Mouse (Mus musculus): Measurements from ENCODE around the gene Ddit4. TPM values are rescaled to one million over a fixed set of nuclear protein-coding genes. Genes with fewer than 3 reads are reported as not detected.

The Ddit4 gene
- polyA plus RNA-seq, 1 experiment: 38.3 TPM

DNA sequence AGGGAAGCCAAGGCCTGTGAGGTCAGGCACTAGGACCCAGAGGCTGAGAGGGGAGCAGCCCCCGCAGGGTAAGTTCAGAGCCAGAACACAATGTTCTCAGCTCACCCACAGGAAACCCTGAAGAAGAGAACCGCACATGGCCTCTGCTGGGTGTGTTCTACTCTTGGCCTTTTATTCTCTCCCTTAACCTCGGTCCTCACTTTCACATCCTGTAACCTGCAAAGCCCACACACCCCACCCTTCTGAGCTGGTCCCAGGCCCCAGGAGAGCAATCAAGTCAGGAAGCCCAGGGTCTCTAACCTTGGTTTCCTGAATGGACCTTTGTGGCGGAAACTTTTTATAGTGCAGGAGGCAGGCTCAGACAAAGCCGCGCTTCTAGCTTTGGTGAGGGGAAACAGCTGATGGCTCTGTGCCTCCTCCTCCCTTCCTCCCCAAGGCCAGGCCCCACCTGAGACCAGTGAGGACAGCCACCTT, 22.6 kb upstream of the Ddit4 start:
- Histone ChIP-seq H3K4me3 (ENCODE audit: insufficient read depth, low read length) (no peak overlapping the region), H3K4me1 (ENCODE audit: control insufficient read depth, insufficient read depth, low read length) (peaks cover 17% of the 10 kb centered on the region), H3K27ac (ENCODE audit: insufficient read depth, low read length) (peak overlapping the region; percentile 64)
- no peak for TF ChIP-seq POLR2A (IDR thresholded peaks at IDR 0.05; ENCODE audit: extremely low read depth, insufficient read depth, low read length)
- no peak for TF ChIP-seq CTCF (IDR thresholded peaks at IDR 0.05; ENCODE audit: extremely low read depth, insufficient read depth, low read length)

GRCm38 (mm10) chr10:59973400-59973799, 21.8 kb upstream of the Ddit4 start:
- Histone ChIP-seq H3K4me1 (ENCODE audit: control insufficient read depth, insufficient read depth, low read length) (peaks cover 14% of the 10 kb centered on the region), H3K27ac (ENCODE audit: insufficient read depth, low read length) (peak overlapping the region; percentile 33; the same call in 1 of the 2 replicates), H3K4me3 (ENCODE audit: insufficient read depth, low read length) (no peak overlapping the region)
- TF ChIP-seq POLR2A (IDR thresholded peaks at IDR 0.05; ENCODE audit: extremely low read depth, insufficient read depth, low read length) (no peak), CTCF (IDR thresholded peaks at IDR 0.05; ENCODE audit: extremely low read depth, insufficient read depth, low read length) (no peak)

- no peak for TF ChIP-seq CTCF (IDR thresholded peaks at IDR 0.05; ENCODE audit: extremely low read depth, insufficient read depth, low read length)
- no peak for TF ChIP-seq POLR2A (IDR thresholded peaks at IDR 0.05; ENCODE audit: extremely low read depth, insufficient read depth, low read length)
- Histone ChIP-seq H3K27ac (ENCODE audit: insufficient read depth, low read length) (no peak overlapping the region), H3K4me1 (ENCODE audit: control insufficient read depth, insufficient read depth, low read length) (peaks cover 11% of the 10 kb centered on the region), H3K4me3 (ENCODE audit: insufficient read depth, low read length) (no peak overlapping the region)
Measured at GRCm38 (mm10) chr10:59972999-59973398, 21.4 kb upstream of the Ddit4 start.

DNA sequence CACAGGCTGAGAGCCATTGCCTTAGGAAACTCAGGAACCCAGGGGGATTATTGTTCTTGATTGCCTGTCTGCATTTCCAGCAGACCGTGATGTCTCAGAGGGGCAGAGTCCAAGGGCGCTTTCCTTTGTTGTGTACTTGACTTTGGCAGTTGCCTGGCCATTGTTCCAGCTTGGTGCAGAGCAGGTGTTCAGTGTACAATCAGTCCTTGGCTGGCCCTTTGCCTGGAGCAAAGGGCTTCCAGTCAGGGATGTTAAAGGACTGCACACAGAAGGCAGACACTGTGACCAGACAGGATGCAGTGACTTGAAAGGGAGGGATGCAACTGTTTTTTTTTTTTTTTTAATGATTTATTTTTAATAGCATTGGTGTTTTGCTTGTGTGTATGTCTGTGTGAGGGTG, 20.9 kb upstream of the Ddit4 start:
- H3K4me1 ChIP-seq (ENCODE audit: control insufficient read depth, insufficient read depth, low read length): peaks cover 8% of the 10 kb centered on the region
- H3K4me3 ChIP-seq (ENCODE audit: insufficient read depth, low read length): no peak overlapping the region
- TF ChIP-seq CTCF (IDR thresholded peaks at IDR 0.05; ENCODE audit: extremely low read depth, insufficient read depth, low read length): no peak
- H3K27ac ChIP-seq (ENCODE audit: insufficient read depth, low read length): no peak overlapping the region

GRCm38 (mm10) chr10:59971813-59972212, 20.2 kb upstream of the Ddit4 start:
- Histone ChIP-seq H3K27ac (ENCODE audit: insufficient read depth, low read length) (no peak overlapping the region), H3K4me1 (ENCODE audit: control insufficient read depth, insufficient read depth, low read length) (peaks cover 8% of the 10 kb centered on the region), H3K4me3 (ENCODE audit: insufficient read depth, low read length) (no peak overlapping the region)
- TF ChIP-seq POLR2A (IDR thresholded peaks at IDR 0.05; ENCODE audit: extremely low read depth, insufficient read depth, low read length) (no peak), CTCF (IDR thresholded peaks at IDR 0.05; ENCODE audit: extremely low read depth, insufficient read depth, low read length) (no peak)

DNA sequence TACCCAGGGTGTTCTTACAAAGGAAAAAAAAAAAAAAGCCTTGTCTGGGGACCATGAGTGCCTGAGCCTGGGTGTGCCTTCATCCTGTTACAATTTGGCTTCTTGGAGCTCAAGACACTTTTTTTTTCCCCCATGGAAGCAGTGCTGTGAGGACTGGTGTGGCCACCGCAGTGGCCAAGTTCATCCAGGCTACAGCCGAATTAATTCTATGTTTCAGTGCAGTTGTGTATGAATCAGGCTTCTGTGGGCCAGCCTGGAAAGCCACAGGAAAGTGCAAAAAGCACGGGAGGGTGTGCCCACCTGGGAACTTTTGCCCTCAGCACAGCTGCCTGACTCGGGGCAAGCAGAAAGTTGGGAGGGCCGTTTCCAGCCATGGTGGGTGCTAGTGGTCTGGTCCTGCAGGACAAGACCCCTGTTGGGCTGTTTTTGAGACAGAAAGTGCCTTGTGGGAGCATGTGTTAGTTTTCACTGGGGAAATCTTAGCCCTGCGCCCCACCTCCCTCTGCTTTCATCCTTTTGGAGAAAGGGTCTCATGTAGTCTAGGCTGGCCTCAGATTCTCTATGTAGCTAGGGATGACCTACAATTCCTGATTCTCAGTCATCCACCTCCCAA, 18.9 kb upstream of the Ddit4 start:
- H3K4me1 ChIP-seq (ENCODE audit: control insufficient read depth, insufficient read depth, low read length): peaks cover 8% of the 10 kb centered on the region
- peak overlapping the region; percentile 47; the same call in 1 of the 2 replicates for H3K4me3 ChIP-seq (ENCODE audit: insufficient read depth, low read length)
- TF ChIP-seq POLR2A (IDR thresholded peaks at IDR 0.05; ENCODE audit: extremely low read depth, insufficient read depth, low read length) (no peak), CTCF (IDR thresholded peaks at IDR 0.05; ENCODE audit: extremely low read depth, insufficient read depth, low read length) (no peak)
- H3K27ac ChIP-seq (ENCODE audit: insufficient read depth, low read length): peak overlapping the region; percentile 98

DNA sequence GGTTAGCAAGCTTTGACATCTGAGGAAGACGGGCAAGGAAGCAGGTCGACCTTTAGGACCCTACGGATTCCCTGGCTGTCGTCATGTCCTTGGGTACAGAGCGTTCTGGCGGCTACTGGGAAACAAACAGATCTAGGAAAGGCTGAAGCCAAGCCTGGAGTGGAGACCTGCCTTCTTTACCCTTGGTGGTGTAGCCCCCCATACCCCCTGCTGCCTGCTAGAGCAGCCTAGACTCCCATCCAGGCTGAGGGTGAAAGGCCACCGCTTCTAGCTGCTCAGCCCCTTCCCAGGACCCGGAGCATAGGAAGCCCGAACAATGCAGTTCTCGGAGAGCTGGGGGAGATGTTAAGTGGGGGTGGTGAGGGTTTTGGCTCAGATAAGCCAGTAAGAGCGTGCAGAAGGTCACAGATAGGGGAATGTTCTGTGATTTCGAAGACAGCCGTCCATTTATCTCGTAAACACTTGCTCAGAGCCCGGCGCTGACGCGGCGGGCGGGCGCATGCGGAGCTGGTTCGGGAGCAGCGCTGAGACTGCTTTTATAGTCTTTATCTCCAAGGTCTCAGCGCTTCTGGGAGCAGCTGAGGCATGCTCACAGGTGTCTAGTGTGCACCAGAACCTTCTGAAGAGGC, 18.3 kb upstream of the Ddit4 start:
- Histone ChIP-seq H3K4me3 (ENCODE audit: insufficient read depth, low read length) (peak overlapping the region; percentile 47), H3K4me1 (ENCODE audit: control insufficient read depth, insufficient read depth, low read length) (peaks cover 10% of the 10 kb centered on the region), H3K27ac (ENCODE audit: insufficient read depth, low read length) (peak overlapping the region; percentile 98)
- TF ChIP-seq CTCF (IDR thresholded peaks at IDR 0.05; ENCODE audit: extremely low read depth, insufficient read depth, low read length) (no peak), POLR2A (IDR thresholded peaks at IDR 0.05; ENCODE audit: extremely low read depth, insufficient read depth, low read length) (peak; percentile 88)

GRCm38 (mm10) chr10:59967309-59967942, 15.8 kb upstream of the Ddit4 start:
- Histone ChIP-seq H3K27ac (ENCODE audit: insufficient read depth, low read length) (no peak overlapping the region), H3K4me1 (ENCODE audit: control insufficient read depth, insufficient read depth, low read length) (peaks cover 7% of the 10 kb centered on the region), H3K4me3 (ENCODE audit: insufficient read depth, low read length) (no peak overlapping the region)
- TF ChIP-seq POLR2A (IDR thresholded peaks at IDR 0.05; ENCODE audit: extremely low read depth, insufficient read depth, low read length): no peak
- TF ChIP-seq CTCF (IDR thresholded peaks at IDR 0.05; ENCODE audit: extremely low read depth, insufficient read depth, low read length): no peak

DNA sequence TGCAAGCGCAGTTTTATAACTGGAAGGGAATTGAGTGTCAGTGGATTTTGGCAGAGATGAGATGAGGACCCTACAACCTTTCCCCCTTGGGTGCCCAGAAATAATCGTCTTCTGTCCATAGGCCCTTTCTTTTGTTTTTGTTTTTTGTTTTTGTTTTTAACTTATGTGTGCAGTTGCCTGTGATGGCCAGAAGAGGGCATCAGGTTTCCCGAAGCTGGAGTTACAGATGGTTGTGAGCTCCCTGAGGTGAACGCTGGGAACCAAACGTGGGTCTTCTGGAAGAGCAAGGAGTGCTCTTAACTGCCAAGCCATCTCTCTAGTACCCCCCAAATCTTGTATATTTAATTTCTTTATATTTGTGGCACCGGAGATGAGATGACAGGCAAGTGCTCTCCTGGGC, 15.1 kb upstream of the Ddit4 start:
- H3K4me3 ChIP-seq (ENCODE audit: insufficient read depth, low read length): no peak overlapping the region
- TF ChIP-seq POLR2A (IDR thresholded peaks at IDR 0.05; ENCODE audit: extremely low read depth, insufficient read depth, low read length): no peak
- TF ChIP-seq CTCF (IDR thresholded peaks at IDR 0.05; ENCODE audit: extremely low read depth, insufficient read depth, low read length): 0 out of 2 replicates have a peak, but pooled peaks have one; percentile 12
- peaks cover 7% of the 10 kb centered on the region for H3K4me1 ChIP-seq (ENCODE audit: control insufficient read depth, insufficient read depth, low read length)
- H3K27ac ChIP-seq (ENCODE audit: insufficient read depth, low read length): no peak overlapping the region

DNA sequence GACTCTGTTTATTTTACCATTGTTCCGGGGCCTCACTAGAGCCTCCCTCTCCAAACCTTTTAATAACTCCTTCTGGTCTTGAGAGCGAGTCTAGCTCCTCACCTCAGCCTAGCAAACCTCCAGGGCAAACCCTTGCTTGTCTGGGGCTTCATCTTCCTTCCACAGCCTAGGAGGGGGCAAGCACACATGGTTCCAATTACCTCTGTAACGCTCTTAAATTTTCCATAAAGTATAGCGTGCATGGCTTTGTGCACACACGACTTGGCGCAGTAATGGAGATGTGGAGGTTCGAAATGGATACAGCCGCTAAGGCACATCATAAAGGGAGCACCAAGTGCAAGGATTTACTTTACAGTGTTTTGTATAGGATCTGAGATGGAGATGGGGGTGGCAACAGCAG, 14.2 kb upstream of the Ddit4 start:
- TF ChIP-seq POLR2A (IDR thresholded peaks at IDR 0.05; ENCODE audit: extremely low read depth, insufficient read depth, low read length) (no peak), CTCF (IDR thresholded peaks at IDR 0.05; ENCODE audit: extremely low read depth, insufficient read depth, low read length) (no peak)
- Histone ChIP-seq H3K4me1 (ENCODE audit: control insufficient read depth, insufficient read depth, low read length) (peaks cover 6% of the 10 kb centered on the region), H3K4me3 (ENCODE audit: insufficient read depth, low read length) (no peak overlapping the region), H3K27ac (ENCODE audit: insufficient read depth, low read length) (no peak overlapping the region)
